Mouse (Mus musculus): ENCODE results near the gene Dcdc2a. TPM values are rescaled to one million over a fixed set of nuclear protein-coding genes. Genes with fewer than 3 reads are reported as not detected.

Gene Dcdc2a
- polyA plus RNA-seq, 1 experiment: 4.9 TPM

- H3K27me3 ChIP-seq (ENCODE audit: control insufficient read depth, insufficient read depth, low read length): no peaks in the 10 kb centered on the region
- no peak overlapping the region for H3K27ac ChIP-seq (ENCODE audit: insufficient read depth, low read length)
- WGBS: 12% methylated on average over 12 of the region's 12 CpGs
- TF ChIP-seq POLR2A (IDR thresholded peaks at IDR 0.05; ENCODE audit: borderline replicate concordance, insufficient read depth, low read length): no peak
- TF ChIP-seq CTCF (IDR thresholded peaks at IDR 0.05; ENCODE audit: borderline replicate concordance, insufficient read depth, low read depth, low read length): no peak
- no peaks in the 10 kb centered on the region for H3K4me1 ChIP-seq (ENCODE audit: control insufficient read depth, insufficient read depth, low read length)
- DNase-seq: peak; percentile 47 to 48
- peak overlapping the region; percentile 76 for H3K4me3 ChIP-seq (replicated peaks; ENCODE audit: insufficient read depth, low read depth, low read length)
Observed at GRCm38 (mm10) chr13:25115429-25115881, 59.7 kb downstream of the Dcdc2a start.

- H3K4me1 ChIP-seq (ENCODE audit: control insufficient read depth, insufficient read depth, low read length): no peaks in the 10 kb centered on the region
- WGBS: 2% methylated on average over 11 of the region's 11 CpGs
- TF ChIP-seq POLR2A (IDR thresholded peaks at IDR 0.05; ENCODE audit: borderline replicate concordance, insufficient read depth, low read length) (no peak), CTCF (IDR thresholded peaks at IDR 0.05; ENCODE audit: borderline replicate concordance, insufficient read depth, low read depth, low read length) (peak; percentile 87)
- DNase-seq: peak; percentile 44 to 54
- H3K27ac ChIP-seq (ENCODE audit: insufficient read depth, low read length): no peak overlapping the region
- H3K4me3 ChIP-seq (replicated peaks; ENCODE audit: insufficient read depth, low read depth, low read length): peak overlapping the region; percentile 76
- no peaks in the 10 kb centered on the region for H3K27me3 ChIP-seq (ENCODE audit: control insufficient read depth, insufficient read depth, low read length)
Observed at GRCm38 (mm10) chr13:25115971-25116370, 60.2 kb downstream of the Dcdc2a start.

DNA sequence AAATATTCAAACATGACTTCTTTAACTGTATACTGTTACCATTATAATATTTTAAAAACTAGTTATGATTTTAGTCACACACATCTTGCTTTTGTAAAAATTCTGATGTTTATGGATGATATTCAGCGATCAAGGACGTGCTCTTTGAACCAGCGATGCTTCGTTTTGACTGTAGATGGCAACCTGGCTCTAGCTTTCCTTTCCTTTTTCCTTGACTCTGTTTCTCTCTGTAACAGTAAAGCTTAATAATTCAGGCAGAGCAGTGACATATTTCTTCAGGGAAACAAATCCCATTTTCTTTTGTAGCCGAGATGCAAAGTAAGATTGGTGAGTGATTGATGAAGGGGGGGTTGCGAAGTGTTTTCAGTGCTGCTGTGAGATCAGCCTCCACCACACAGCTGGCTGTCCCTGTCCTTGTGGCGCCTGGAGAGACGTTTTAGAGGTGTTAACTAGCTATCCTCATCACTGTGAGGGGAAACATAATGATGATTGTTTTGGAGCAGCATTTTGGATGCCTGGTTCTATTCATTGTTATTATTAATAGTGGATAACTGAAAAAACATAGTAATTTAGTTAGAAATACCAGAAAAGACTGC lies 67.0 kb downstream of the Dcdc2a start:
- TF ChIP-seq CTCF (IDR thresholded peaks at IDR 0.05; ENCODE audit: borderline replicate concordance, insufficient read depth, low read depth, low read length) (no peak), POLR2A (IDR thresholded peaks at IDR 0.05; ENCODE audit: borderline replicate concordance, insufficient read depth, low read length) (no peak)
- no peak overlapping the region for H3K4me3 ChIP-seq (replicated peaks; ENCODE audit: insufficient read depth, low read depth, low read length)
- 71% methylated on average over 8 of the region's 8 CpGs for whole genome bisulfite sequencing
- no peak for DNase-seq
- H3K27ac ChIP-seq (ENCODE audit: insufficient read depth, low read length): no peak overlapping the region
- H3K4me1 ChIP-seq (ENCODE audit: control insufficient read depth, insufficient read depth, low read length): no peaks in the 10 kb centered on the region
- no peaks in the 10 kb centered on the region for H3K27me3 ChIP-seq (ENCODE audit: control insufficient read depth, insufficient read depth, low read length)

DNA sequence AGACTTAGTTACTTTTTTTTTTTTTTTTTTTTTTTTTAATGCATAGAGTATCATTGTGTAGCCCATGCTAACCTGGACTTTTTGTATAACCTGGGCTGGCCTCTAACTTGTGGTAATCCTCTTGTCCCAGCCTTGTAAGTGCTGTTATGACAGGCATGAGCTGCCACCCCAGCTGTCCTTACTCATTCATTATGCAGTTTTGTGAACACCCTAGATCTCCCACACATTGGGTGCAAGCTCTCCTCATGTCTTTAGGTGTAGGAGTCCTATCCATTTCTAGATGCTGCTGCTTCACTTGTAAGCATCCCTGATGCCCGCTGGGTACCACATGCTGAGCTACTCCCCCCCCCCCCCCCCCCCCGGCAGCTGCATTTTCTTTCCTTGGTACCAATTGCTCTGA lies 71.4 kb downstream of the Dcdc2a start:
- Histone ChIP-seq H3K4me3 (replicated peaks; ENCODE audit: insufficient read depth, low read depth, low read length) (no peak overlapping the region), H3K27me3 (ENCODE audit: control insufficient read depth, insufficient read depth, low read length) (no peaks in the 10 kb centered on the region), H3K4me1 (ENCODE audit: control insufficient read depth, insufficient read depth, low read length) (no peaks in the 10 kb centered on the region), H3K27ac (ENCODE audit: insufficient read depth, low read length) (no peak overlapping the region)
- WGBS: 48% methylated on average over 2 of the region's 2 CpGs
- TF ChIP-seq CTCF (IDR thresholded peaks at IDR 0.05; ENCODE audit: borderline replicate concordance, insufficient read depth, low read depth, low read length): no peak
- TF ChIP-seq POLR2A (IDR thresholded peaks at IDR 0.05; ENCODE audit: borderline replicate concordance, insufficient read depth, low read length): no peak
- DNase-seq: no peak

- H3K27ac ChIP-seq (ENCODE audit: insufficient read depth, low read length): no peak overlapping the region
- peak in 1 of 2 experiments; percentile 10 for DNase-seq
- H3K27me3 ChIP-seq (ENCODE audit: control insufficient read depth, insufficient read depth, low read length): no peaks in the 10 kb centered on the region
- WGBS: 92% methylated on average over 6 of the region's 6 CpGs
- no peak overlapping the region for H3K4me3 ChIP-seq (replicated peaks; ENCODE audit: insufficient read depth, low read depth, low read length)
- TF ChIP-seq POLR2A (IDR thresholded peaks at IDR 0.05; ENCODE audit: borderline replicate concordance, insufficient read depth, low read length) (no peak), CTCF (IDR thresholded peaks at IDR 0.05; ENCODE audit: borderline replicate concordance, insufficient read depth, low read depth, low read length) (no peak)
- H3K4me1 ChIP-seq (ENCODE audit: control insufficient read depth, insufficient read depth, low read length): no peaks in the 10 kb centered on the region
Observed at GRCm38 (mm10) chr13:25127806-25128205, 72.0 kb downstream of the Dcdc2a start.

DNA sequence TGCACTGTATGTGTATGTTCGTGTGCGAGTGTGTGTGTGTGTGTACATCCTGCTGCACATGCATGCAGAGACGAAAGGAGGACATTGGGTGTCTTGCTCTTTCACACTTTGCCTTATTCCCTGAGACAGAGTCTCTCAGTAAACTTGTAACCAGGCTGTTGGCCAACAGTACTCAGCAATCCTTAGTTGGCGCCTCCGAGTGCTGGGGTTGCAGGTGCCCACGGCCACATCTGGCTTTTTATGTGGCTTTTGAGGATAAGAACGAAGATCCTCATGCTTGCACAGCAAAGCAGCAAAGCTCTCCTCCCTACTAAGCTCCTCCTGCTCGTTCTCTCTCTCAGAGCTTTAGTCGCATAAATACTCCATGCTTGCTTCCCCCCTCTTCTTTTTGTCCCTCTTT lies 73.0 kb downstream of the Dcdc2a start:
- no peak for DNase-seq
- TF ChIP-seq CTCF (IDR thresholded peaks at IDR 0.05; ENCODE audit: borderline replicate concordance, insufficient read depth, low read depth, low read length): no peak
- Histone ChIP-seq H3K4me3 (replicated peaks; ENCODE audit: insufficient read depth, low read depth, low read length) (no peak overlapping the region), H3K27me3 (ENCODE audit: control insufficient read depth, insufficient read depth, low read length) (no peaks in the 10 kb centered on the region), H3K4me1 (ENCODE audit: control insufficient read depth, insufficient read depth, low read length) (no peaks in the 10 kb centered on the region), H3K27ac (ENCODE audit: insufficient read depth, low read length) (no peak overlapping the region)
- WGBS: 85% methylated on average over 9 of the region's 9 CpGs

GRCm38 (mm10) chr13:25143066-25143465 lies 87.3 kb downstream of the Dcdc2a start:
- no peak overlapping the region for H3K27ac ChIP-seq (ENCODE audit: insufficient read depth, low read length)
- no peaks in the 10 kb centered on the region for H3K4me1 ChIP-seq (ENCODE audit: control insufficient read depth, insufficient read depth, low read length)
- no peak overlapping the region for H3K4me3 ChIP-seq (replicated peaks; ENCODE audit: insufficient read depth, low read depth, low read length)
- no peak for DNase-seq
- 90% methylated on average over 3 of the region's 3 CpGs for WGBS
- TF ChIP-seq POLR2A (IDR thresholded peaks at IDR 0.05; ENCODE audit: borderline replicate concordance, insufficient read depth, low read length) (no peak), CTCF (IDR thresholded peaks at IDR 0.05; ENCODE audit: borderline replicate concordance, insufficient read depth, low read depth, low read length) (no peak)
- H3K27me3 ChIP-seq (ENCODE audit: control insufficient read depth, insufficient read depth, low read length): no peaks in the 10 kb centered on the region

GRCm38 (mm10) chr13:25144093-25144492 lies 88.3 kb downstream of the Dcdc2a start:
- 53% methylated on average over 2 of the region's 2 CpGs for WGBS
- DNase-seq: no peak
- Histone ChIP-seq H3K4me3 (replicated peaks; ENCODE audit: insufficient read depth, low read depth, low read length) (no peak overlapping the region), H3K27me3 (ENCODE audit: control insufficient read depth, insufficient read depth, low read length) (no peaks in the 10 kb centered on the region), H3K27ac (ENCODE audit: insufficient read depth, low read length) (no peak overlapping the region), H3K4me1 (ENCODE audit: control insufficient read depth, insufficient read depth, low read length) (no peaks in the 10 kb centered on the region)
- TF ChIP-seq CTCF (IDR thresholded peaks at IDR 0.05; ENCODE audit: borderline replicate concordance, insufficient read depth, low read depth, low read length) (no peak), POLR2A (IDR thresholded peaks at IDR 0.05; ENCODE audit: borderline replicate concordance, insufficient read depth, low read length) (no peak)

Measured in cerebellum, adult 2 months (tissue).